Mouse (Mus musculus) MEL (cell line): ENCODE results near the gene Tldc1. TPM values are rescaled to one million over a fixed set of nuclear protein-coding genes. Genes with fewer than 3 reads are reported as not detected.
A peak's percentile ranks its signal among the peaks of the same experiment; 100 is the strongest.

Source experiments
- DNase-seq: peaks from one replicate; pipeline ENCODE4 v3.0.0; 2011; ENCODE audit warnings: low read depth, low spot score
- H3K27ac ChIP-seq: 2 replicates; pipeline ENCODE4 v1.5.1; 2012; ENCODE audit warnings: low read depth, mild to moderate bottlenecking, control low read depth, low read length, moderate library complexity; ENCODE audit not compliant: control insufficient read depth
- H3K27me3 ChIP-seq, 2 experiments: fragments of 150-350 bp in 1 of 2; sonication (generic) in 1 of 2; 2 replicates each; pipeline ENCODE4 v1.6.1; 2012; ENCODE audit warnings: low read length in 2 of 2, mild to moderate bottlenecking in 2 of 2, improper control_type of control experiment in 1 of 2, moderate library complexity in 1 of 2; ENCODE audit not compliant: insufficient read depth in 2 of 2, control insufficient read depth in 1 of 2
- H3K36me3 ChIP-seq, 2 experiments: 2 replicates each; pipeline ENCODE4 v1.6.1; 2012 to 2014; ENCODE audit warnings: low read length in 2 of 2, improper control_type of control experiment in 1 of 2, inconsistent platforms in 1 of 2, mild to moderate bottlenecking in 1 of 2; ENCODE audit not compliant: insufficient read depth in 2 of 2, control insufficient read depth in 1 of 2
- H3K4me1 ChIP-seq, 2 experiments: fragments of 150-350 bp in 1 of 2; sonication (generic) in 1 of 2; 2 replicates each; pipeline ENCODE4 v1.6.1; 2012; ENCODE audit warnings: low read length in 2 of 2, improper control_type of control experiment in 1 of 2, mild to moderate bottlenecking in 1 of 2; ENCODE audit not compliant: insufficient read depth in 2 of 2, control insufficient read depth in 1 of 2
- H3K4me3 ChIP-seq, 2 experiments: fragments of 150-350 bp in 1 of 2; sonication (generic) in 1 of 2; 2 replicates each; pipeline ENCODE4 v1.5.1; 2012; ENCODE audit warnings: low read depth in 2 of 2, low read length in 2 of 2, mild to moderate bottlenecking in 2 of 2, moderate library complexity in 2 of 2, control low read depth in 1 of 2, improper control_type of control experiment in 1 of 2; ENCODE audit not compliant: control insufficient read depth in 1 of 2, insufficient read depth in 1 of 2
- H3K79me2 ChIP-seq: 2 replicates; pipeline ENCODE4 v1.6.1; 2012; ENCODE audit warnings: mild to moderate bottlenecking, low read length, moderate library complexity; ENCODE audit not compliant: control insufficient read depth, poor library complexity, insufficient read depth
- H3K9ac ChIP-seq: 2 replicates; pipeline ENCODE4 v1.6.1; 2012; ENCODE audit warnings: low read depth, mild to moderate bottlenecking, control low read depth, low read length, moderate library complexity; ENCODE audit not compliant: control insufficient read depth, poor library complexity, severe bottlenecking
- H3K9me3 ChIP-seq: fragments of 150-350 bp; sonication (generic); replicated peaks from 2 replicates; pipeline ENCODE4 v1.6.1; 2012; ENCODE audit warnings: mild to moderate bottlenecking, low read length, improper control_type of control experiment, moderate library complexity; ENCODE audit not compliant: insufficient read depth
- BHLHE40 ChIP-seq: IDR thresholded peaks from 2 replicates; pipeline ENCODE4 v1.6.1; 2012; ENCODE audit warnings: low read depth, mild to moderate bottlenecking, inconsistent platforms, low read length, improper control_type of control experiment, borderline replicate concordance
- CHD1 ChIP-seq: IDR thresholded peaks from 2 replicates; pipeline ENCODE4 v1.6.1; 2012; ENCODE audit warnings: low read depth, mild to moderate bottlenecking, inconsistent platforms, low read length, improper control_type of control experiment
- E2F4 ChIP-seq: IDR thresholded peaks from 2 replicates; pipeline ENCODE4 v1.6.1; 2011; ENCODE audit warnings: low read depth, low read length, improper control_type of control experiment, borderline replicate concordance
- EP300 ChIP-seq, 2 experiments: IDR thresholded peaks; 2 replicates each; pipeline ENCODE4 v1.6.1; 2011; ENCODE audit warnings: improper control_type of control experiment in 2 of 2, low read length in 2 of 2, low read depth in 1 of 2, mild to moderate bottlenecking in 1 of 2
- ETS1 ChIP-seq: IDR thresholded peaks from 2 replicates; pipeline ENCODE4 v1.6.1; 2012; ENCODE audit warnings: low read depth, mild to moderate bottlenecking, inconsistent platforms, low read length, improper control_type of control experiment, moderate library complexity
- GATA1 ChIP-seq: IDR thresholded peaks from 2 replicates; pipeline ENCODE4 v1.6.1; 2011; ENCODE audit warnings: low read depth, low read length, improper control_type of control experiment
- HCFC1 ChIP-seq: IDR thresholded peaks from 2 replicates; pipeline ENCODE4 v1.6.1; 2012; ENCODE audit warnings: low read depth, mild to moderate bottlenecking, inconsistent platforms, low read length, improper control_type of control experiment, moderate library complexity
- JUND ChIP-seq: IDR thresholded peaks from 2 replicates; pipeline ENCODE4 v1.6.1; 2011; ENCODE audit warnings: low read depth, mild to moderate bottlenecking, improper control_type of control experiment, low read length
- MAFK ChIP-seq: IDR thresholded peaks from 2 replicates; pipeline ENCODE4 v1.6.1; 2011; ENCODE audit warnings: low read depth, mild to moderate bottlenecking, low read length, improper control_type of control experiment, borderline replicate concordance
- MAZ ChIP-seq: IDR thresholded peaks from 2 replicates; pipeline ENCODE4 v1.6.1; 2012; ENCODE audit warnings: low read depth, mild to moderate bottlenecking, inconsistent platforms, low read length, improper control_type of control experiment
- MXI1 ChIP-seq: IDR thresholded peaks from 2 replicates; pipeline ENCODE4 v1.6.1; 2011; ENCODE audit warnings: mild to moderate bottlenecking, low read depth, low read length, improper control_type of control experiment
- MYC ChIP-seq: IDR thresholded peaks from 2 replicates; pipeline ENCODE4 v1.6.1; 2011; ENCODE audit warnings: low read depth, mild to moderate bottlenecking, low read length, improper control_type of control experiment, moderate library complexity
- POLR2A ChIP-seq, 2 experiments: IDR thresholded peaks; 2 replicates each; pipeline ENCODE4 v1.6.1; 2011 to 2012; ENCODE audit warnings: low read length in 2 of 2, mild to moderate bottlenecking in 2 of 2, control low read depth in 1 of 2, improper control_type of control experiment in 1 of 2, low read depth in 1 of 2, moderate library complexity in 1 of 2; ENCODE audit not compliant: control insufficient read depth in 1 of 2, insufficient read depth in 1 of 2, poor library complexity in 1 of 2
- POLR2AphosphoS5 ChIP-seq: IDR thresholded peaks from 2 replicates; pipeline ENCODE4 v1.6.1; 2012; ENCODE audit warnings: low read depth, borderline replicate concordance, mild to moderate bottlenecking, inconsistent platforms, low read length, moderate library complexity, mixed read lengths
- RAD21 ChIP-seq: IDR thresholded peaks from 2 replicates; pipeline ENCODE4 v1.6.1; 2011; ENCODE audit warnings: mild to moderate bottlenecking, low read depth, low read length, improper control_type of control experiment
- RCOR1 ChIP-seq: IDR thresholded peaks from 2 replicates; pipeline ENCODE4 v1.6.1; 2012; ENCODE audit warnings: low read depth, mild to moderate bottlenecking, inconsistent platforms, low read length, improper control_type of control experiment
- SIN3A ChIP-seq: IDR thresholded peaks from 2 replicates; pipeline ENCODE4 v1.6.1; 2012; ENCODE audit warnings: low read length, improper control_type of control experiment, inconsistent platforms
- SMC3 ChIP-seq: IDR thresholded peaks from 2 replicates; pipeline ENCODE4 v1.6.1; 2011; ENCODE audit warnings: low read depth, low read length, improper control_type of control experiment
- TAL1 ChIP-seq: IDR thresholded peaks from 2 replicates; pipeline ENCODE4 v1.6.1; 2012; ENCODE audit warnings: mild to moderate bottlenecking, inconsistent platforms, low read length, moderate library complexity, mixed read lengths
- TCF12 ChIP-seq: IDR thresholded peaks from 2 replicates; pipeline ENCODE4 v1.6.1; 2014; ENCODE audit warnings: low read depth, mild to moderate bottlenecking, inconsistent platforms, low read length, improper control_type of control experiment, moderate library complexity
- USF1 ChIP-seq: IDR thresholded peaks from 2 replicates; pipeline ENCODE4 v1.6.1; 2014; ENCODE audit warnings: low read depth, mild to moderate bottlenecking, inconsistent platforms, low read length, improper control_type of control experiment, moderate library complexity
- ZNF384 ChIP-seq: IDR thresholded peaks from 2 replicates; pipeline ENCODE4 v1.6.1; 2012; ENCODE audit warnings: low read depth, mild to moderate bottlenecking, inconsistent platforms, low read length, improper control_type of control experiment
- polyA plus RNA-seq, 2 experiments: library from polyadenylated mRNA; stranded (reverse) in 1 of 2; unstranded in 1 of 2; fragments of >175 nt in 1 of 2; fragments of >200 nt in 1 of 2; gene quantifications; 2 replicates each; pipeline versions ENCODE4 v1.2.1 to v1.2.4; 2012; ENCODE audit warnings: low replicate concordance in 2 of 2, low read depth in 1 of 2; ENCODE audit not compliant: insufficient read length in 2 of 2, insufficient read depth in 1 of 2, missing spikeins in 1 of 2
- total RNA-seq: library from RNA; depleted of rRNA; stranded (reverse); fragments of 300-350 nt; gene quantifications from 2 replicates; pipeline ENCODE4 v1.2.3, GENCODE M21; 2012

The Tldc1 gene
- total and polyA plus RNA-seq, 3 experiments: 16.1 to 16.4 TPM; not detected in 1

DNA sequence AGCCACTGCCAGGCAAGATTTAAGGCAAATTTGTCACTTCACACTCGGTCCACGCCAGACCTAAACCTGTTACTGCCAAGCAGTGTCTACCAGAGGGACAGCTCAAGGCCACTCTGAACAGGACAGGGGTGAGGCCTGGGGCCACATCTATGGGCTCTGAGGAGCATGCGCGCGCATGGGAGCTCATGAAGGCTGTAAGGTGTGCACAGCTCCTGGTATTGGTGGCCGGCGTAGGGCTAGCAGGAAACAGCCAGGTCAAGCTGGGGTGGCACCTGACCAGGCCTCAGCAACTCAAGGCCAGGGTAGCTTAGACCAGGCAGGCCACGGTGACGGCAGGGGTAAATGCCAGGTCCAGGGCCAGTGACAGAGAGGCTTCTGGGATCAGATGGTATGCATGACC is 31.4 kb upstream of the Tldc1 start:
- H3K4me1 ChIP-seq: peaks cover 9 to 54% of the 10 kb centered on the region in 2 experiments
- no peaks in the 10 kb centered on the region for H3K27me3 ChIP-seq
- no peak overlapping the region for H3K27ac ChIP-seq
- H3K9me3 ChIP-seq: no peaks in the 10 kb centered on the region
- no peak overlapping the region for H3K9ac ChIP-seq
- TF ChIP-seq JUND: no peak
- no peak for TF ChIP-seq USF1
- no peak for TF ChIP-seq MXI1
- no peak for TF ChIP-seq MAFK
- TF ChIP-seq SMC3: no peak
- TF ChIP-seq CHD1: no peak
- TF ChIP-seq SIN3A: no peak
- TF ChIP-seq TAL1: no peak
- no peak for TF ChIP-seq RCOR1
- no peak for TF ChIP-seq MAZ
- no peak for TF ChIP-seq BHLHE40
- TF ChIP-seq MYC: no peak
- no peak for TF ChIP-seq POLR2A (IDR thresholded peaks at IDR 0.05; ENCODE audit: control insufficient read depth in 1 of 2, insufficient read depth in 1 of 2, low read depth in 1 of 2, low read length in 2 of 2, poor library complexity in 1 of 2)
- no peak for TF ChIP-seq EP300 (IDR thresholded peaks at IDR 0.05; ENCODE audit: low read depth in 1 of 2, low read length in 2 of 2)
- no peak for TF ChIP-seq POLR2AphosphoS5
- TF ChIP-seq HCFC1: no peak
- no peak for TF ChIP-seq ZNF384
- DNase-seq: no peak
- no peaks in the 10 kb centered on the region for H3K79me2 ChIP-seq
- H3K36me3 ChIP-seq: peaks cover 0 to 38% of the 10 kb centered on the region in 2 experiments; a peak in 2 of 4 replicates
- no peak overlapping the region for H3K4me3 ChIP-seq

DNA sequence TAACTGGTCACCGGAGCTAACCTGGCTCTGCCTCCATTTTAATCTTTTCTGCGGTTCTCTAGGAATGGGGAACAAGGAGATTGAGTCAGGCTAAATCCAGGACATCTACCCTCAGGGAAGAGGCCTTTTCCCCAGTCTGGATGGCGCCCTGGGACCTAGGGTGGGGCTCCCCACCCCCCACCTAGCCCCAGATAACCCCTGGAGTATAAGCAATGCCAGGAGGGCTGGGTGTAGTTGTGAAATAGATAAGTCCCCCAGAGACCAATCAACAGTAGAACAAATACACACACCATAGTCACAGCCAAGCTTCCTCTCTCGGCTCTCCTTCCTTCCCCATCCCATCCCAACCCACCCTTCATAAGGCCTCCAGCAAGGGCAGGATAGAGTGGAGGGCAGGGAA is 29.5 kb upstream of the Tldc1 start:
- no peak overlapping the region for H3K9ac ChIP-seq
- TF ChIP-seq TCF12 (0 out of 2 replicates have a peak, but pooled peaks have one; percentile 17), TAL1 (0 out of 2 replicates have a peak, but pooled peaks have one; percentile 4), CHD1 (no peak), EP300 (IDR thresholded peaks at IDR 0.05; ENCODE audit: low read depth in 1 of 2, low read length in 2 of 2) (peak; percentile 71 to 72), USF1 (no peak), ETS1 (peak; percentile 59), E2F4 (no peak), RAD21 (no peak), GATA1 (peak; percentile 76), SIN3A (0 out of 2 replicates have a peak, but pooled peaks have one; percentile 30), RCOR1 (peak; percentile 58), MAZ (0 out of 2 replicates have a peak, but pooled peaks have one; percentile 42), POLR2A (IDR thresholded peaks at IDR 0.05; ENCODE audit: control insufficient read depth in 1 of 2, insufficient read depth in 1 of 2, low read depth in 1 of 2, low read length in 2 of 2, poor library complexity in 1 of 2) (no peak)

More for the DNA sequence above, 29.5 kb upstream of the Tldc1 start:
- H3K4me1 ChIP-seq: peaks cover 9 to 42% of the 10 kb centered on the region in 2 experiments
- no peaks in the 10 kb centered on the region for H3K9me3 ChIP-seq
- H3K79me2 ChIP-seq: no peaks in the 10 kb centered on the region
- H3K36me3 ChIP-seq: peaks cover 0 to 30% of the 10 kb centered on the region in 2 experiments; a peak in 2 of 4 replicates
- no peaks in the 10 kb centered on the region for H3K27me3 ChIP-seq
- DNase-seq: peak; percentile 51
- H3K27ac ChIP-seq: no peak overlapping the region
- H3K4me3 ChIP-seq: no peak overlapping the region
